Mouse (Mus musculus) spleen, adult 2 months (tissue): ENCODE data around the gene Scrn1.

ENCODE experiments used
- CTCF ChIP-seq: fragments of 200-500 bp; IDR thresholded peaks from 2 replicates; pipeline ENCODE4 v1.5.1; 2011; ENCODE audit warnings: mild to moderate bottlenecking, inconsistent platforms; ENCODE audit not compliant: insufficient read depth, insufficient read length, insufficient replicate concordance; ENCODE audit errors: extremely low read depth
- POLR2A ChIP-seq: fragments of 200-500 bp; IDR thresholded peaks from 2 replicates; pipeline ENCODE4 v1.6.1; 2011; ENCODE audit warnings: low read depth, low read length, inconsistent platforms

GRCm38 (mm10) chr6:54590691-54591090 is 24.4 kb upstream of the Scrn1 start:
- TF ChIP-seq CTCF (no peak), POLR2A (no peak)
